Mouse (Mus musculus): ENCODE measurements around the gene Zfp879.

Zfp879 gene

DNA sequence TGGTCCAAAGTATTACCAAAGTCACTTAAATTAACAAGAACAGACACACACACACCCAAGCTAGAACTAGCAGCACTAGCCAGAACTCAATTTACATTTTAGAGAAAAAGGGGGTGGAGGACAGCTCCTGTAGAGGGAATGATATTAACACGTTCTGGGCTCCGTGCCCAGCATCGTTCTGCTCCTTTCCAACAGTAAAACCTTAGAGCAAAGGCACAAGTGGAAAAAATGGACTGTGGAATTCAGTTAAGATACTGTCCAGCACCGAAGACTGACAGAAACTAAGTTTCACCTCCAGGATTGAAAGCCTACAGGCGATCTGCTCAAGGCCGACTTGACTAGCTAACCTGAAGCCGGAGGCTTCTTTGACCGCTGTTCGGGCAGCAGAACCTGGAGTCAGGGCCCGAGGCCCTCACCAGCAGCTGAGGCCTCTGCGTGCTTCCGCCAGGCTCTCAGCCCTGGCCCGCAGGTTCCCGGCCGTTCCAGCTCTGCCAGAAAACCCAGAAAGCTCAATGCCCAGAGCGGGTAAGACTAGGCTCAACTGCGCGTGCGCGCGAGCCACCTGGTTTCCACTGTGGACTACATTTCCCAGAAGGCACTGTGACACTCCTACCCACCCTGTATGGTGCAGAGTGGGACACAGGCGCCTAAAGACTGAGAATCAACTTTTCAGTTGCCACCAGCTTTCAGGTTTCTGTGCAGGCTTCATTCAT is at the start of gene Zfp879:
Zfp879 (minus strand) TSS at position 530 of the 713 bp plus-strand sequence.
- DNase-seq (ENCODE audit: low read depth, low spot score), result peak; percentile 94

DNA sequence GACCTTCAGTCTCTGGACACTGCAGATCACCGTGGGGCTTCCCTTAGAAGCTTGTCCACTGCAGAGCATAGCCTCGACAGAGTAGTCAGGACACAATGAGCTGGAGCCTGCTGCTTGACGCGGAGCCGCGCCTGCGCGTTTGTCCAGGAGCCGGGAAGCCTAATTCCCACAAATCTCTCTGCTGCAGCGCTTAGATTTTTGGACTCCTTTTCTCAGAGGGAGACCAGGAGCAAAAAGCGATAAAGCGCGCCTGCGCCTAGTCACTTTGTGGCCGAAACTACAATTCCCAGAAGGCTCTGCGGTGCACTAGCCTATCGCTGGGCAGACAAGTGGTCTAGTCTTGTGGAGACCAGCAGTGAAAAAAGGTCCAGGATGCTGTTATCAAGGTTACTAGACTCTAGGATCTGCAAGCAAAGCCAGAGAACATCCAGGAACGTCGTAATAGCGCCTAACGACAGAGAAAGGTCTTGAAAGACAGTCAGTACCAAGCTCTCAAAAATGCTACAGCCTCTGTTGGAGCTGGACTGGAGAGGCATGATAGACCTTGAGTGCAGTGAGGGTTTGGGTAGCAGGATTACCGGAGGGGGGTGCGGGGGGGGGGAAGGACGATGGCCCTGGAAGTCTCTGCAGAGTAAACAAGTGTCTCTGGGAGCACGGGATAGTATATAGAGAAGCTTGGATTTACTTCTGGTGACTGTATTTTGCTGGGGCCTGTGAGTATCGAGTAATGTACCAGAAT is 46.2 kb upstream of the Zfp879 start, which contains the start of gene Zfp454:
Zfp454 (minus strand) TSS at position 262 of the 739 bp plus-strand sequence.
- DNase-seq (ENCODE audit: low read depth, low spot score), result peak; percentile 94

DNA sequence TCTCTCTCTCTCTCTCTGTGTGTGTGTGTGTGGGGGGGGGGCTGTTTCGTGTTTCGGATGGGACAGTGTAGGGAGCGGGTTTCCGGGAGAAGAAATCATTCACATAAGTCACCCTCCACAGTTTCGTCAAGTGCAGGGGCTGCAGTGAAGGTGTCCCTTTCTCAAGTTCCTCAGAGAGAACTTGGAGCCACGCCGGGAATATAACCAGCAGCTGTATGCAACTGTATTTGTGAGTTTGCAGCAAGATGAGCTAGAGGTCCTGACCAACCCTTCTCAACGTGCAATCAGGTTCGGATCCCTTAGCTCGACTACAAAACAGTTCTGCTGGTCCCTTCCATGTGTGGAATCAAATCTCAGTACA is 45.6 kb upstream of the Zfp879 start:
- no peak for DNase-seq (ENCODE audit: low read depth, low spot score)

DNA sequence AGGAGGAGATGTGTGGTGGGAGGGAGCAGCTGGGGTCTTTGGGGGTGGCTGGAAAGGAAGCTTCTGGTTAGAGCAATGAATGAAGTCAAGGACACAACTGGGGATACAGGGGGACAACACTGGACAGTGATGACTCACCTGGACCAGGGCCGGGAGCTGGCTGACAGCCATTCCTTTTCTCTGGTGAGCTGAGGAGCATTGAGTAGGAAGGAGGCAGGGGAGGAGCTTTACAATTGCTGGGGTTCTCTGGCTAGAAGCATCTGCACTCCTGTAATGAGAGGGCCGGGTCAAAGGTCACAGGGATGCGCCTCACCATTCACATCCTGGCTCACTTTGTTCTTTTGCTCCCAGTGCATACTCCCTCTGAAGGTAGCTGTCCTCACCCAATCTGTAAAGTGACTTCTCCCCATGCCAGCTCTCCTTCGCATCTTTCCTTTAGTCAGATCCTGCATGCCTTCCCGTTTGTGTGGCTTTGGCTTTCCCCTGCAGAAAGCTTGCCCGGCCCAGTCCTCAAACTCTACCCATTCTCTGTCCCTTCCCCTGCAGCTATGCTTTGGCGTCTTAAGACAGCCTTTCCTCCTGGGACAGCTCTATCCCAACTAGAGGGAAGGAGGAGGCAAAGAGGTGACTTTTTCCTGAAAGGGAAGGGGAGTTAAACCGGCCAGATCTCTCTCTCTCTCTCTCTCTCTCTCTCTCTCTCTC is 45.0 kb upstream of the Zfp879 start:
- DNase-seq (ENCODE audit: low read depth, low spot score), result peak; percentile 9

DNA sequence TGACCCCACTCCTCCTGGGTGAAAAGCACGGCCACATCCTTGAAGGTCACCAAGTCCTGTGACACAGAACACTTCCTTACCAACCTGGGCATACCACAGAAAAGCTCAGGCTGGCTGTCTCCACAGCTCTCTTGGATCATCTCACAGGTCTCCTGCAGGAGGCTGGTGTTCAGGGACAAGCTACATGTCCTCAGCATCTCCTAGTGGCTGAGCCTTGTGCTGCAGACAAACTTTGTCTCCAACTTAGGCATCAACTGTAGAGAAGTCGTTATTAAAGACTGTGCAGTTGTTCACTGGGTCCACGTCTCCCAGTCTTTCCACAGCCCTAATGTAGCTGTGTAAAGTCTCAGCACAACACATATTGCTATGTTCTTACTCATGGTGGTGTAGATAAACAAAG is 42.4 kb upstream of the Zfp879 start:
- peak; percentile 17 for DNase-seq (ENCODE audit: low read depth, low spot score)

DNA sequence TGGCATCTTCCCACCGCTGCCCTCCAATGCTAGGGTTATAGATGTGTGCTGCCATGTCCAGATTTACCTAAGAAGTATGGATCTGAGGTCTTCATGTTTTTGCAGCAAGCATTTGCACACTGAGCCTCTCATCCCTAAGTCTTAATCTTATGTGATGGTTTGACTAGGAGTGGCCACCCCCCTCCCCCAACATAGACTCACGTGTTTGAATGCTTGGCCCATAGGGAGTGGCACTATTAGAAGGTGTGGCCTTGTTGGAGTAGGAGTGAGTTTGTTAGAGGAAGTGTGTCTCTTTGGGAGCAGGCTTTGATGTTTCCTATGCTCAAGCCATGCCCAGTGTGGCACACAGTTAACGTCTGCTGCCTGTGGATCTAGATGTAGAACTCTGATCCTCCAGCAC is 37.3 kb upstream of the Zfp879 start:
- DNase-seq (ENCODE audit: low read depth, low spot score), result peak; percentile 19

DNA sequence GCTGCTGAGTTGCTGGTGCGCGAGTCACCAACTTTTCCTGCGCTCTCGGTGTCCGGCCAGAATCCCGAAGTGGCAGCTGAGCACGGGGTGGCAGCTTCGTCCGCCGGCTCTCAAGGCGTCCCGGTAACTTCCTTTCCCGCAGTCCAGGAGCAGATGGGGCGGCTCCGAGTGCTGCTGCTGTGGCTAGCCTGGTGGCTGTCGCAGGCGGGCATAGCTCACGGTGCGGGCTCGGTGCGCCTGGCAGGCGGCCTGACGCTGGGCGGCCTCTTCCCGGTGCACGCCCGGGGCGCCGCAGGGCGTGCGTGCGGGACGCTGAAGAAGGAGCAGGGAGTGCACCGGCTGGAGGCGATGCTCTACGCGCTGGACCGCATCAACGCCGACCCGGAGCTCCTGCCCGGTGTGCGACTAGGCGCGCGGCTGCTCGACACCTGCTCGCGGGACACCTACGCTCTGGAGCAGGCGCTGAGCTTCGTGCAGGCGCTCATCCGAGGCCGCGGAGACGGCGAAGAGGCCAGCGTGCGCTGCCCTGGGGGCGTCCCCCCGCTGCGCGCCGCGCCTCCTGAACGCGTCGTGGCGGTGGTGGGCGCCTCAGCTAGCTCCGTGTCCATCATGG is 9.7 kb upstream of the Zfp879 start:
- peak; percentile 12 for DNase-seq (ENCODE audit: low read depth, low spot score)

DNA sequence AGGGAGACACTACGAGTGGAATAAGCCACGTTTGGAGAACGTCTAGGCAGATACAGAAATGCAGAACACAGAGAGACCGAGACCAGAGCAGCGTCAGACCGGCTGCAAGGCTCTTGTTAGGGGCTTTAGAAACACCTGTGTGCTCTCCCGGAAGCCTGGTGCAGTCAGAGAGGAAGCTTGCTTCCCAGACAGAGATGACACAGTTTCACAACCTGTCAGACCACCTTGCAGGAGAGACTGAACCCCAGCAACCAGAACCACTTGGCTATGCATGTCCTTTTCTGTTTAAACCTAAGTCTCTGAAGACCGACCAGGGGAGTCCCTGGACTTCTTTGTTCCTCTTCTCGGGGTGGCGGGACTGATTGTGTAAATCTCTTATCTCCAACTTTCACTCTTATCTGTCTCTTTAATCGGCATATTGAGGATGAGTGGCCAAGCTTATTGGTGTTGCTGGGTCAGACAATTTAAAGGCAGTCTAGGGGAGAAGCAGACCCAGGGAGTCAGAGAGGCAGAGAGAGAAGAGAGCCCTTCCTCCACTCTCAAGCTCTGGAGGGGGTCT is 8.9 kb upstream of the Zfp879 start, which contains the start of gene Grm6:
Grm6 (plus strand) TSS at position 509 of the 559 bp plus-strand sequence.
- DNase-seq (ENCODE audit: low read depth, low spot score), result no peak

DNA sequence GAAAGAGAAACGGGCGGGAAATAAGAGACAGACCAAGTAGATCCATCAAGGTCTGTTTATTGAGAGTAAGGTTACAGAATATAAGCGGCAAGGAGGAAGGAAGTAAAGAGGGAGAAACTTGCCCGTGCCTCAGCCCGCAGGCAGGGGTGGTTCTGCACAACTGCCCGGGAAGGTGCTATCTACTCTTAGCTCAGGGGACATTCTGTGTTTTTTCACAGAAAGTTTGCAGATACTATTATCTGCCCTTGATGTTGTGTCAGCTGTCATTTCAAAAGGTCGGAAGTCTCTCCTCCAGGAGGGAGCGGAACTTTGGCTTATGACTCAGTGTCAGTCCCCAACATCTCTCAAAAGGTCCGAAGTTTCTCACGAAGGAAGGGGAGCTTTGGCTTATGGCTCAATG is 8.0 kb upstream of the Zfp879 start:
- no peak for DNase-seq (ENCODE audit: low read depth, low spot score)

DNA sequence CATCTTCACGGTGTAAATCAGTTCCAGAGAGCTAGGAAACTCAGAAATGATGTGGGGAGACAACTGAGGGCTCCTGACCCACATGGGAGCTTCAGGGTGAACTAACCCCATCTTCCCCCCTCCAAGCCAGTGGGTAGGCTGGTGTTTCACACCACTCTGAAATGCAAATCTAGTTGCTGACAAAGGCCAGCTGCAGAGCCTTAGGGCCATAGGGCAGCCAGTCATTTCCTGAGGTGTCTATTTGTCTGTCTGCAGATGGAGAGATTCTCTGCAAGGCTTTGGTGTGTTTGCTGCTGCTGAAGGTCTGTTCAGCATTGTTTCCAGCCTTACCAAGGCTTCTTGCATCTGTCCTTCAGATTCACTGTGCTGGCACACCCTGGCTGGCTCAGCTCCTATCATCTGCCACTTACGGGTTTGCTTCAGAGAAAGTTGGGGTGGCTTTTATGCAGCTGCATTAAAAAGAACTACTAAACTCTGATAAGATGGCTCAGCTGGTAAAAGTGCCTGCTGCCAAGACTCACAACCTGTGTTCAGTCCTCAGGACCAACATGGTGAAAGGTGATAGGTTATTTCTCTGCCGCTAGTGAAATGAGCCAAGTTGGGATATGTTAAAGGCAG is 7.3 kb upstream of the Zfp879 start:
- no peak for DNase-seq (ENCODE audit: low read depth, low spot score)

DNA sequence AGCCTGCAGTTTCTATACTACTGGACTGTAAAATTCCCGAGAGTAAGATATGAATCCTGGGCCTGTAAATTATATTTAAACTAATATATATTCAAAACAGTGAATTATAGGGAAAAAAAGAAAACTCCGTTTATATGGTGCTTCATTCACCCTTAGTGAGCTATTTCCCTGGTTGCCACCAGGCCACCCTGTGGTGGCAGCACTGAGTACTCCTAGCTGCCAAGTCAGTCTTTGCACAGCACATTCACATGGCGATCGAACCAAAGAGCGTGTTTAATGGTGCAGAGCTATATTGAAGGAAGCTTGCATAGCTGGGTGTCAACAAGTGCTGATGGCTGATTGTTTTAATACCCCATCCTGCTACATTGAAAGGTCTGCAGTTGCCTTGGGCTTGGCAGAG is 5.7 kb upstream of the Zfp879 start:
- DNase-seq (ENCODE audit: low read depth, low spot score), result peak; percentile 57

DNA sequence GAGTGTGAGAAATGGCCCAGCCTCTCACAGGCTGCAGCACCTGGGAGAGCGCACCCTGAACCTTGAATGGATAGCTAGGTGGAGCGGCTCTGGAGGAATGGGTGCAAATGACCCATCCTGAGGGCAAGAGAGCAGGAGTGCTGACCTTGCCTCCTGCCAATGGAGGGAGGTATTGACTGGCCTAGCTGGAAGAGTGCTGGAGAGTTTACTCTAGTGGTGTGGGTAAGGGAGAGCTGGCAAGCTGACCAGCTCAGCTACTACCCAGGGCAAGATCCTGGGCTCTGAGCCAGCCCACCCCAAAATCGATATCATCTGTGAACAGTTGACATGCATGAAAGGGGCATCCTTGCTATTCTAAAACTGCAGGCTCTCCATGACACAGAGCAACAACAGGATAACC is 4.6 kb upstream of the Zfp879 start:
- no peak for DNase-seq (ENCODE audit: low read depth, low spot score)

DNA sequence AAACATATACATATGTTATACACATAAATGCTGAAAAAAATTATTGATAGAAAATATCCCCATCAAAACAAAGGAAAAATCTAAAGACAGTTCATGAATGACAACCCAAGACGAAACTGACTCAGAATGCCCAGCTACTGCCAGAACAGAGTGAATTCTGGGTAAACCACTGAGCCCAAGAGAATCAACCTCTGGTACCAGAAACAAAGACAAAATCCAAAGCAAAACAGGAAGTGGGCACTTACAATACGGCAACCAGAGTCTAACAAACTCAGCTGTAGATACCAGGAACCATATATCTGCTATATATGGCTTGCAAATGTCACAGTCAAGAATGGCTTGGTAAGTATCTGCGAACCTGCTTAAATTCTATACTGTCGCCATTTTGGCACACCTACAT is 5.6 kb downstream of the Zfp879 start:
- no peak for DNase-seq (ENCODE audit: low read depth, low spot score)

DNA sequence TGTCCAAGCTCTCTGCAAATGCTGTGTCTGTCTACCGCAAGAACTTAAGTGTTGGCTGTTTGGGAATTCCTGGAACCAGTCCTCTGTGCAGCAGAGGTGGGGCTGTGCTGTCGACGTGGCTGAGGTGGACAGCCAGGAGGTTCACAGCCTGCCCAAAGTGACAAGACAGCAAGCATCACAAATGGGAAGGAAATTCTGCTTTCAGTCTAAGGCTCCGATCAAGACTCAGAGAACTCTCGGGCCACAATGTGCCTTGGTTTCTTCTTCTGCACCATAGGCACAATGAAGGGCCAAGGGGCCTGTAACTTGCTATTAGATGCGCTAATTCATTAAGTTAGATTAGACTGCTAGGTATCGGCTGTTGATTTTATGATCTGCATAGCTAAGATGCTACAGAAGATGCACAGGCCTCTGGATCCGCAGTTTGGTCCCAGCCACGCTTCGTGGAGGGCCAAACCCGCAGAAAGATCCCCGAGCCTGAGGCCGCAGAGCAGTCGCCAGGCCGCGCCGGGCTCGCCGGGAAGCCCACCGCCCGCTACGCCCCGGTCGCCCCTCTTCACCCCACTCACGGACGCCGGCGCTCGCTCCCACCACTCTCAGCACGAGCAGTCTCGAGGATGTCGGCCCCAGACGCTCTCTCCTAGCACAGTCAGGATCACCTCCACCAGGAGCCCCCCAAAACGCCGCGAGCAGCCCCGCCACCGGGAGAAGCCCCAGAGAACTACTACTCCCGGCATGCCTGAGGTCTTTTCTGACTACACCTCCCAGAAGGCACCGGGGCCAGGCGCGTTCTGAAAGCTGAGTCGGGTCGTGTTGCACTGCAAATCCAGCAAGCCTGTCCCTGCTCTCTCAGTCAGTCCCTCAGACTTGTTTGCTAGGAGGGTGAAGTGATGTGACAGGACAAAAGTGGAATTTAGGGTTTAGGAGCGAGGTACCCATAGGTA is 14.1 kb downstream of the Zfp879 start, which contains the start of gene Zfp354c:
Zfp354c (minus strand) TSS at position 715 of the 944 bp plus-strand sequence.
- DNase-seq (ENCODE audit: low read depth, low spot score), result peak; percentile 84

DNA sequence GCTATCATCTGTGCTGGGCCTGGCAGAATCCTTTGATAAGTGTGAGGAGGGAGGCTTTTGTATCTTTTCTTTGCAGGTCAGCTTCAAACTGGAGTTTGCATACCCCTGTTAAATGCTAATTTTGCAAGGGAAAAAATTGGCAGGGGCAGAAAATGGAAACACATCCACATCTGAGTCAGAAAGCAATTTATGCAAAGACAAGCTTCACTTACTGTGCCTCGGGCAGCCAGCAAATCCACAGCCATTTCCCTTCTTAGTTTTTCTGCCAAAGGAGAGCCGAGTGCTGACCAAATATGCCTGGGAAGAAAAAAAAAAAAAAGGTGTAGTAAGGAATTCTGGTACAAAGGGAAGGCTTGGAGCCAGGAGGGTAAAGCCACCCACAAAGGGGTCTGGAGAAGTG is 15.1 kb downstream of the Zfp879 start:
- no peak for DNase-seq (ENCODE audit: low read depth, low spot score)

DNA sequence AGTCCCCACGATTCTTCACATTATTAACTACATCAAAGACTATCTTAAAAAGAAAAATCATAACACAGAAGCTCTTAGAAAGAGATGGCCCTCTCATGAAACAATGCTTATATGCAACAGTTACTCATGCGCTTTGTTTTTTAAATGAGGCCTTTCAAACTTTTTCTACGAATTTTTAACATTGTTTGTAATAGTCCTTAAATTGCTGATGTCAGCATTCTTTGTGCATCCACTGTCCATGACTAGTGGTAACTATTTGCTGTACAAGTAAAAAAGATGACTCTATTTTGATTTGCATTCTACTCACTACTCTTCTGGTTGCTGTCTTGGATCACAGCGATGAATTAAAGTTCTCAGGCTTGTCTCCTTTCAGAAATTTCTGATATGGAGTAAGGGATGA is 27.1 kb downstream of the Zfp879 start:
- no peak for DNase-seq (ENCODE audit: low read depth, low spot score)

DNA sequence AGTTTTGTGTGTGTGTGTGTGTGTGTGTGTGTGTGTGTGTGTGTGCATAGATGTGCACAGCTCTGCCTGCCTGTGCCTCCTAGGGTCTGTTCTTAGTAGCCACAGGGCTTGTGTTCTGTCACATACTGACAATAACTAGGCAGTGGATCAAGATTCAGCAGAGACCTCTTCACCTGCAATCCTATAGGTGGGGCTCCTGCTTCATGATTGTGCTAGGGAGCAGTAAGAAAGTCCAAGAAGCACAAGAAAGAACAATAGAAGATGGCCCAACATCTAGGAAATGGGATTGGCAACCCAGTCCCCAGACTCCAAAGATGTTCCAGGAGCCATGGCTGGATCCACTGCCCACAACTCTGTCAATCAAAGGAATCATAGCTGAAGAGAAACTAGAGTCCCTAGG is 42.5 kb downstream of the Zfp879 start:
- no peak for DNase-seq (ENCODE audit: low read depth, low spot score)

DNA sequence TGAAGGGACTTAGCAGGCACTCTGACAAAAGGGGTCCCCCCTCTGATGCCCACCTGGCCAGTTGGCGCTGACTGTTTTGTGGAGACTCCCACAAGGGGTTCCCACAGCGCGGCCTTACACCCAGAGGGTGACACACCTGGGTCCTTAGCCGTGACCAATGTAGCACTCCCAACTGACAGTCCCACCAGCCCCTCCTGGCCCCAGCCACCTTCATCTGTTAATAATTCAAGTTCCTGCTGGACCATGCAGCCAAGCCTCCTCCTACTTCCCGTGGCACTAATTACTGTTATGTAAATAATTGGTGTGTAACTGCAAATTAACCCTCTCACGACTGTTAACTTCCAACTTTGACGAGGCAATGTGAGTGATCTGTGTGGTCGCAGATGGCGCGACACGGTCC is 43.7 kb downstream of the Zfp879 start:
- DNase-seq (ENCODE audit: low read depth, low spot score), result no peak
